Mouse (Mus musculus) urinary bladder, postnatal 4 days (tissue): ENCODE results near the gene Atp8b4.
"Not testable (repeated sequence)": the region's sequence is repeated elsewhere in the genome, so short reads cannot be mapped to it uniquely, and the experiment has no call there.

Experiments
- DNase-seq, 2 experiments: peaks; one replicate each; pipeline ENCODE4 v3.0.0; 2021 to 2022; ENCODE audit warnings: low spot score in 2 of 2

The Atp8b4 gene

DNA sequence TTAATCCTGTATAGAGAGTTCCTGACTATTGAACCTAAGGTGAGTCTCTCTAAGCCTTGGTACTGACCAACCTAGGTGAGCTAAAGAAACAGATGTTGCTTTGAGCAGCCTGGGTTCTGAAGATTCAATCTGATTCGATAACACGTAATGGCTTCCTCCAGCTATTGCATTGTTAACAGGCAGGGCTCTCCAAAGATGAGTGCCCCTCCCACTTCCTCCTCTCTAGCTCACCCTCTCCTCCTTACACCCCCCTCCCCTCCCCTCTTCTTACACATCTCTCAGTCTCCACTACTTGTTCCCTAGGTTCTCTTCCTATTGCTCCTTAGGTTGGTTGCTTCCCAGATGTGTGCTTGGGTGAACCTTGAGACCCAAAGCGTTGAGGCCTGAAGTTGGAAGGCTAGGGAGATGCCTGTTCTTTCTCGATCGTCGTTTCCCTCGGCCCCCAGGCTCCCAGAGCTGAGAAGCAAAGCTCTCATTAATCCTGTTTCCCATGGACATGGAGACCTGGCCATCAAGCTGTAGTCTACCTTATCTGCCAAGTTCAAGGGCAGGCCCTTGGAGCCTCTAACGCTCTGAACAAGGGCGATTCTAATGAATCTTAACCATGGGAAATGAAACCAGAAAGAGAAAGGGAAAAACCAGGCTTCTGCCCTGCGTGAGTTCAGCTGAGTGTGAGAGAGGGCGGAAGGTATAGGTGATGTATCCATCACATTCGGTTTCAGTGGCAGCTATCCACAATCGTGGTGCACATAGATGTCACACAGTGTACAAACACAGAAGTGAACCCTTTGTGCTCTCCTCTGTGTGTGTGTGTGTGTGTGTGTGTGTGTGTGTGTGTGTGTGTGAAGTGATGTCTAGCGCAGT is 4.4 kb downstream of the Atp8b4 start:
- no peak for DNase-seq

GRCm38 (mm10) chr2:126495230-126495629 is 5.2 kb downstream of the Atp8b4 start:
- DNase-seq, result no peak

GRCm38 (mm10) chr2:126493306-126493705 is 7.2 kb downstream of the Atp8b4 start:
- no peak for DNase-seq

- DNase-seq, result no peak
These were observed 7.8 kb downstream of the Atp8b4 start for GRCm38 (mm10) chr2:126492713-126493112.

DNA sequence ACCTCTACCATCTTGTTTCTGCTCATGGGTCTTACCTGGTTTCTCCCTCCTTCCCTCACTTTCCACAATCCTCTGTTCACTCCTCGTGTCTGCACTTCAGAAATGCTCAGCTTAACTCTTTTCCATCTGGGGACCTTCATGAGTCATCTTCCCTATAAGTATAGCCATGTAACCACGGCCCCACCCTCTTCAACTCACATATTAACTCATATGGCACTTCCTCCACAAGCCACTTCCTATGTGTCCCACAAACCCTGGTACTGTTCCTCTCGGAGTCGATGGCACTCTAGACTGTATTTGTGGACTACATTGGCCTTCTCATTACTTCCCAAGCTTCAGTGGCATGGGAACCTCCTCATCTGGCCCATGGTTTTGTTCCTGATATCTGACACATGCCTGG is 9.0 kb downstream of the Atp8b4 start:
- DNase-seq, result no peak

DNA sequence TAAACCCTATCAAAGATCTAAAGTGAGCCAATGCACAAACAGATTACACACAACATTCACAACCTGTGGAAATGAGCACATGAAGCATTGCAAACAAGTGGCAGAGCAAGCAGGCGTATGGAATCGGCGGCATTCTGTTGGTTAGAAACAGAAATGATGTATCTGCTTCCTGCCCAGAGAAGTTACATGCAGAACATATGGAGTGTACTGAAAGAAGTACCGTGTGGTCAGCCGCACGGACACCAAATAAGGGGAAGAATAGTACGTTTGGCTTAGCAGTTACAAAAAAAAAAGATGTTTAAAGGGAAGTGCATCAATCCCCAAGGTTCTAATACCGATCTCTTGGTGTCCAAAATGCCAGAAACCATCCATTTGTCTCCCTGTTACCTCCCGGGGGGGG is 9.9 kb downstream of the Atp8b4 start:
- DNase-seq, result no peak

DNA sequence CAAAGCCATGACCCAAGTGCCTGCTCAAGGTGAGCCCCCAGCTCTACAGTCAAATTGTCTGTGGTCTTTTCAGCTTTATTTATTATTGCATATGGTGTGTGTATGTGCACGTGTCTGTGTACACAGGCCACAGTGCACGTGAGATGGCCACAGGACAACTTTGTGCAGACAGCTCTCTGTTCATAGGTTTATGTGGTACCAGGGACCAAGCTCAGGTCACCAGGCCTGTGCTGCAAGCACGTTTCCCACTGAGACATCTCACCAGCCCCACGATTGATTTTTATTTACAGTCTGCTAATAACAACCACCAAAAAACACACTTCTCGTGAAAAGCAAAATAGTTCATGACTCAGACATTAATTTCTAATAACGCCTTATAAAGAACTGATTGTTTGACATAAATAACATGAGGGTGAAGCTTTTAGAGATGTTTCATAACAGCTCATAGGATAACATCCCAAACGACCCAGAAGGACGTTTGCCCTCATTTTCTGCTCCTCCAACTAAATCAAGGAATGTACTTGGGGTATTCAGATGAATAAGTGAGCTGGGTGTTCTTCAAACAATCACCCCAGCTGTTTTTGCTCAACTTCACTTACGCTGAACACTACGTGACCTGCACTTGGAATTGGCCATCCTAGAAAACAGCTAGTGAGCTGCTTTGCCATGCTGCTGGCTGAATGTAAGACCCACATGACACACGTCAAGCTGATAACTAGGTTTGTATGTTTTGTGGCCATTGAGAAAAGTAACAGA is 15.0 kb downstream of the Atp8b4 start:
- no peak for DNase-seq

GRCm38 (mm10) chr2:126483337-126483736 is 17.1 kb downstream of the Atp8b4 start:
- DNase-seq, result no peak

- DNase-seq, result no peak
These were observed 22.9 kb downstream of the Atp8b4 start for GRCm38 (mm10) chr2:126477556-126477955.

GRCm38 (mm10) chr2:126475681-126476410 is 24.6 kb downstream of the Atp8b4 start:
- no peak for DNase-seq

DNA sequence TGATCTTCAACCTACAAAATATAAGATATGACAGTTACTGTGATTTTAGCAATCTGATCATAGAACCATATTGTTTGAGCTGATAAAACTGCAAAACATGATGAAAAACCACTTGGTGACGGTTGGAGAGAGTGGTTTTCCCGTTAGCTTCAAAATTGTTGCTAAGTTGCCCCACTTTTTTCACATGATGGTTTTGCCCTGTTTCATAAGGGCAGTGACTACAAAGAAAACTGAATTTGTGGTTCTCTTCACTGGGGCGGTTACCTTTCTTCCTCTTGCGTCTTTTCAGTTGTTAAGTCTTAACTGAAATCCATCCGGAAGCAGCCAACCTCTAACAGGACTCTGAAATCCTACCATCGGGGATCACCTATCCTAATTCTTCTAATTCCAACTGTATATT is 26.5 kb downstream of the Atp8b4 start:
- DNase-seq, result no peak

DNA sequence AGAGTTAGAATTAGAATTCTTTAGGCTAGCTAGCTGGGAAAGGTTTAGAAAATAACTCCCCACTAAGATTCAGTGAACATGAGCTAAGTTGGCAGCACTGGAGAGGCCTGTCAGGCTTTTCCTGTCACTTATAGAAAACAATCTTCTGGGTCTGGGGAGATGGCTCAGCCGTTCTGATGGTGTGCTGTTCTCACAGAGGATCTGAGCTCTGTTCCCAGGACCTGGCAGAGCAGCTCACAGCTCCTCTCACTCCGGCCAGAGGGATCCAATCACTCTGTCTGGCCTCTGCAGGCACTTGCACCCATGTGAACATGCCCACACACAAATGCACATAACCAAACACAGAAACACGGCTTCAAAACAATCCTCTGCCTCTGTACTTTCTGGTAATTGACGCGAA is 27.6 kb downstream of the Atp8b4 start:
- DNase-seq, result no peak

- no peak for DNase-seq
These were observed 32.7 kb downstream of the Atp8b4 start for GRCm38 (mm10) chr2:126467790-126468189.

- no peak for DNase-seq
These were observed 33.9 kb downstream of the Atp8b4 start for GRCm38 (mm10) chr2:126466391-126467134.

DNA sequence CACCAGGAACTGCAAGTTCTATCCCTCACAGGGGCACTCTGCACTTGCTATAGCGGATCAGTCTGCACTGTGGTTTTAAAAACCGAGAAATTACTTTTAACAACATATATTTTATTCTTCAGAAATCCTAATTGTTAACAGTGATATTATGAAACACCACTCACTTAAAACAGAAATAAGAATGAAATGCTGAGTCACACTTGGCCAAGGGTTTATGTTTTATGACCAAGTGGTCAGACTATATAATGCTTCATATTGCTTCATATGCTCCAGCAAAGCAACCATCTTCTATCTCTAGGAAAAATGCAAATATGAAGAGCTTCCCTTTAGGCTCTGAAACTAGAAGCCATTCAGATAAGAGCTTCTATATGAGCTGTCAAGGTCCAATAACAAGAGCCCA is 41.8 kb downstream of the Atp8b4 start:
- no peak for DNase-seq

DNA sequence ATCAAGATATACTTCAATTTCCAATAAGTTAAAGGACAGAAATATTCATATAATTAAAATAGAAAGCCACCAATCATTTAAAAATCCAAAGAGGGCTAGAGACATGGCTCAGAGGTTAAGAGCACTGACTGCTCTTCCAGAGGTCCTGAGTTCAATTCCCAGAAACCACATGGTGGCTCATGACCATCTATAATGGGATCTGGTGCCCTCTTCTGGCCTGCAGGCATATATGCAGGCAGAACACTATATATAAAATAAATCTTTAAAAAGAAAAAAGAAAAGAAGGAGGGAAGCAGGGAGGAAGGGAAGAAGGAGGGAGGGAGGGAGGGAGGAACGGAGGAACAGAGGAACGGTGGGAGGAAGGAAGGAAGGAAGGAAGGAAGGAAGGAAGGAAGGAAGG is 42.7 kb downstream of the Atp8b4 start:
- not testable (repeated sequence) for DNase-seq

DNA sequence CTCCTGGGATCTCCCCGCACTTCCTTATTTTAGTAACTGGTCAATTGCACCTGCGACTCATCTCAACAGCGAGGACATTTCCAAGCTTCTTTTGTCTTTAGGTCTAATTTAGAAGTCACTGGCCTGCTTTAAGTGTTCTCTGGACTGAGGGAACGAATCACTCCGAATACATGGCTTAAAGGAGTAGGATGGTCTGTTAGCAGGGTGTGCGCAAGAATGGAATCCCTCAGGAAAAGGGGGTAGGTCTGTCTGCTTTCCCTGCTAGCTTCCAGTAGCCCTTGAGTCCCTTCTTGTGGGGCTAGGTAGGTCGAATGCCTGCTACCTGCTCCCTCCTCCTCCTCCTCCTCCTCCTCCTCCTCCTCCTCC is 49.6 kb downstream of the Atp8b4 start:
- no peak for DNase-seq

DNA sequence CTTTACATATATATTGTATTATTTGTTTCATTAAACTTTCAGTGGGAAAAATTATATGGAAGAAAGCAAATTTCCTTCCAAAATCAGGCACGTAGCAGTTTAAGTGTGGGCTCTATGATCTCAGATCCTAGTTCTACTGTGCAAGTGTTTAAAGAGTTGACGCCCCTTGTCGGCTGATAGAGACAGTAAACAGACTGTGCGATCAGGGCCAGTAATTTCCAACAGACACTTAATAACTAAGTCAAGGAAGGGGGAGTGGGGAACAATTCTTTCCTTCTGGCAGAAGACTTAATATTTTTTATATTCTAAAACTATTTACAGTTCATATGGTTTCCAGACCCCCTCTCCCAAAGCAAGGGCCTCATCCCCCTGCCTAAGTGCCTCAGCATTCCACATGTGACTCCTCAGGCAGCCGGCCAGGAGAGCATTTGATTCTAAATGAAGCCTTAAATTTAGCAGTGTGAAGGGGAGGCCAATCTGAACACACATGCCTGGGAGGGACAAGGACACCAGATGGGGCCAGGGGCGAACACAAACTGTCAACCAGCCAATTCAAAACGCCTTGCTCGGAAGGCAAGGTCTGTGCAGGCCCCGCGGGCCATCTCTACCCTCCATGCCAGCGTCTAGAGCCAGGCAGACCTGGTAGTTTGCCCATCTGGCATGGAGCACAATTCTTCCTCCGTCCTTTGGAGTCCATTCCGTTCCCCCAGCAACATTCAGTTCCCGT is 50.1 kb downstream of the Atp8b4 start:
- DNase-seq, result peak; percentile 55 to 65

DNA sequence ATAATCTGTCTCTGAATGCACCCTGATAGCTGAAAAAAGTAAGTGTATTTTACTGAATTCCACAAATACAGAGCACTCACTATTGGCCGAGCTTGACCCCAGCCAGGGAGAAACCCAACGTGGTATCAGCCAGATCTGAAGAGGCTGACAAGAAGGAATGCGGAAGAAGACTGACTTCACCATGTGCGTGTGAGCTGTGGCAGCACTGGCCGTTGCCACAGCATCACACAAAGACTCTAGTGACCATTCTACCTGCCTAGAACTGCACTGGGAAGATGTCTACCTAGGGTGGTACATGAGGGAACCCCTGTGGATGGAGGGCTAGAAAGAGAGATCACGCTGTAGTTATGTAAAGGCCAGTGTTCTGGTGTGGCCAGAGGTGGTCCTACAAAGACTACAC is 55.4 kb downstream of the Atp8b4 start:
- DNase-seq, result no peak

- no peak for DNase-seq
These were observed 58.9 kb downstream of the Atp8b4 start for GRCm38 (mm10) chr2:126441586-126441985.

GRCm38 (mm10) chr2:126434712-126435111 is 65.8 kb downstream of the Atp8b4 start:
- no peak for DNase-seq
